Mouse (Mus musculus): ENCODE results near the gene Mapkapk3.

DNA sequence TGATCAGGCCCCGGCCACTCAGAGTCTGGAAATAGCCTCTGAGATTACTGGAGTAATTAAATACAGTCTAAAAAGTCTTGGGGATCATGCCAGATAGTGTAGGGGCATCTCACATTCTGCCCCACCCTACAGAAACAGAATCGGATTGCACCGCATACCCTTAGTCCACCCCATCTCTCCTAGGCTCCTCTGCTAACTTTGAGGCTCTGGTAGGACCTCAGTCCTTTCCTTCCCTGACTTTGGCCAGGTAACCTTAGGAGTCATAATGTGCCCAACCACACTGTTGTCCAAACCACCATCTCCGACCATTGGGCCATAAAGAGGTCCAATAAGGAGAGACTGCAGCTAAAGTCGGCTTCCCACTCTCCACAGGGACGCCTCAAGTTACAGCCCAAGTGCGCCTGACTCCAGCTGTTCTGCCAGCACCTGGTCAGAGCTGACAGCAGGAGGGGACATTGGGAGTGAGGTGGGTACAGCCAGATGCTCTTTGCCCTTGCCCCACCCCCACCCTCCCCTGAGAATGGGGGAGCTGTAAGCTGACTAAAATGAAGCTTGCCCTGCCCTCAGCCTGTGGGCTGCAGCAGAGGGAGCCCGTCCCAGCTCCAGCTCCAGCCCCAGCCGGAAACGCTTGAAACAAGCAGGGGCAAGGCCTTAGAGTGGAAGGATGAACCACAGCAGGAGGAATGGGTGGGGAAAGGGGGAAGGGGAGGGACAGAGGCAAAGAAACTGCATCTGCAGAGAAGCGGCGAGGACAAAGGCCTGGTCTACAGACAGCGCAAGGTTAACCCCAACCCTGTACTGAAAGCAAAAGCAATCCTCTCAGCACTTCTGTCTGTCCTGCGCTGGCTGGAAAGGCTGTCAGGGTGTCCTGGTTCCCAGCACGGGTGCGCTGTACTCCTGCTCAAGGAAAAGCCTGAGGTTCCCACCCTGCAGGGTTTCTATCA, 10.0 kb downstream of the Mapkapk3 start:
- TF ChIP-seq TAL1 (IDR thresholded peaks at IDR 0.05; ENCODE audit: low read length) (no peak), GATA1 (IDR thresholded peaks at IDR 0.05; ENCODE audit: low read length) (no peak)

Measured in erythroblast, embryonic 14.5 days (primary cell).